Mouse (Mus musculus) small intestine, adult 2 months (tissue): ENCODE measurements at regions not wholly inside any gene's neighbourhood (a gene's known extent, or its start where the extent isn't known, plus 50 kb on each side); places are given as distances from the start of the nearest gene placed in this dataset.

Experiments used
- CTCF ChIP-seq: fragments of 200-500 bp; IDR thresholded peaks from 2 replicates; pipeline ENCODE4 v1.5.1; 2012; ENCODE audit warnings: low read depth, mild to moderate bottlenecking, control low read depth, inconsistent platforms, low read length, moderate library complexity, mixed read lengths; ENCODE audit not compliant: insufficient replicate concordance, insufficient read length; ENCODE audit errors: extremely low read depth
- POLR2A ChIP-seq: fragments of 200-500 bp; IDR thresholded peaks from 2 replicates; pipeline ENCODE4 v1.6.1; 2012; ENCODE audit warnings: low read depth, mild to moderate bottlenecking, control low read depth, inconsistent platforms, low read length, moderate library complexity

GRCm38 (mm10) chr3:9065892-9066291, 544.0 kb downstream of the Zfp704 start:
- no peak for TF ChIP-seq CTCF
- no peak for TF ChIP-seq POLR2A
